Mouse (Mus musculus): ENCODE measurements around the gene Spata13.

The Spata13 gene

DNA sequence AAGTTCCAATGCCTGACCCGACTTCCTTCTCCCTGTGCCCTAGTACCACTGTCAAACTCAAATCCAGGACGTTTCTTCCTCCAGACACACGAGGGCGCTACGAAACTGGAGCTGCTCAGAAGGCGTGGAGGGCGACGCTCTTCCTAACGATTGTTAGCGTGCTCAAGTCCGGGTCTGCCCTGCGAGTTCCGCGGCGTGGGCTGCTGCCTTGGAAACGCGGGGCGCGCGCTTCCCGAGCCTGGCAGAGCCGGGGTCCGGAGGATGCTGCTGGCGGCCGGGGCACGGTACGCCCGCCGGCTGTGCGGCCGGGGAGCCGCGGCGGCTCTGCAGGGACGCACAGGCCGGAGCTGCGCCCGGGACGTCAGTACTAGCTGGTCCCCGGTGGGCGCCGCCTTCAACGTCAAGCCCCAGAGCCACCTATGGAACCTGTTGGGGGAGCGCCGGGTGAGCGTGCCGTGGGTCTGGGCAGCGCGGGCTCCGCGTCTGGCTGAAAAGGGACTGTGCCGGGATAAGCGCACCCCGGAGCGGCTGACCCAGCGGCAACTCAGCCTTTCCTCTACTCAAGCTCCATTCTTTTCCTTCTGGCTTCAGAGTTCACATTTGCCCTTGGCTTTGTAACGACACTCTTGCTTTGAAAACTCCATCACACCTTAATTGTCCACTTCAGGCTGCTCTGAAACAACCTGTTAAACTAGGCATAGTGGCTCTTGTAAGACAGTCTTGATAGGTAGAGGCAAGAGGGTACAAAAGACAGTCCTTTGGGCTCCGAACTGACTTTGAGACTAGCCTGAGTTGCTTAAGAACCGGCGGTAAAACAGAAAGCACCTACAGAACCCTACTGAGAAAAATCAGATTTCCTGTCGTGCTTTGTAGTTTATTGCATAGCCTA lies 150.9 kb downstream of the Spata13 start, which contains the start of gene Mipep:
TSS of gene Mipep (plus strand) at position 147 of the 889 bp plus-strand sequence.
- peak; percentile 82 to 85 for DNase-seq (ENCODE audit: low spot score in 2 of 2)

DNA sequence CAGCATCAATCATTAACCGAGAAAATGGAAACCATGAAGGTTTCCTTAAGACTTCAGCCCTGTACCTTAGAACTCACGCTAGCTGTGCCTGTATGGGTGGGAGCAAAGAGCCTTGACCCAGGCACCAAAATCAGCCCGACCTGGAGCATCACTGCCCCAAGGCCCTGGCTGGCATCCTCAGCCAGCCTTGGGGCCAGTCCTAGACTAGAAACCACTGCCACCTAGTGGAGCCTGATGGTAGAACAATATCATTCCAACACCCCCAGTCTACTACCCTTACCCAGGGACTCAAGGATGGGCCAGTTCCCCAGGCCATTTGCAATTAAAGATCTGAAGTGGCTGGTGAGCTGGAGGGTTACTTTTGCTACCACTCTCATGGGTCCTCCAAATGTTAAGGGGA lies 156.3 kb downstream of the Spata13 start:
- DNase-seq (ENCODE audit: low spot score in 2 of 2) = peak; percentile 35 to 51

GRCm38 (mm10) chr14:60796600-60797322 lies 163.0 kb downstream of the Spata13 start:
- DNase-seq (ENCODE audit: low spot score in 2 of 2) = no peak

DNA sequence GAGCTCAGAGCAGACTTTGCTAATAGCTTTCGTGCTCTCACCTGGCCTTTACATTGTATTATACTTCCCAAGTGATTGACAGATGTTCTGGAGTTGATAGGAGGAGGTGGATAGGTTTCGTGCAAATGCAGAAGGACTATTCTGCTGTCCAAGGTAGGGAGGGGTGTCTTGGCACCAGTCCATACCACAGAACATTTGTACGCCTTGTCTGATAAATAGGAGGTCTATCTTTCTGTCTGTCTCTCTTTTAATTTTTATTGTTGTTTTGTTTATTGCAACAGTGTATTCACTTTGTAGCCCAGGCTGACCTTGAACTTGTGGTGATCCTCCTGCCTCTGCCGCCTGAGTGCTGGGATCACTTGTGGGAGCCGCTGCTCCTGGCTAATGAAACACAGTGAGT lies 163.8 kb downstream of the Spata13 start:
- DNase-seq (ENCODE audit: low spot score in 2 of 2) = no peak

DNA sequence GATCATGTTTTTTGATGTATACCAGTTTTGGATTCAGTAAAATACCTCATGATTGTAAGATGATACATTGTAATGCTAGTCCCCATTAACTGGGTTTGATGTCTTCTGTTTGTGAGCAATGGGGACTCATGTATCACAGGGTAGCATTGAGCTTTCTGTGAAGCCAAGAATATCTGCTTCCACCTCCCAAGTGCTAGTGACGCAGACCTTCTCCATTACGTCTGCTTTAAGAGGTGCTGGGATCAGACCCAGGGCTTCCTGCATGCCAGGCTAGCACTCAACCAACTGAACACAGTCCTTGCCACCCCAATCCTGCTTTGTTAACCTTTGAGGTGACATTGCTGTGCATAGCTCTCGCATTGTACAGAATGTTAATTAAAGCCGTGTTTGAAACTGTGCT lies 164.9 kb downstream of the Spata13 start:
- no peak for DNase-seq (ENCODE audit: low spot score in 2 of 2)

DNA sequence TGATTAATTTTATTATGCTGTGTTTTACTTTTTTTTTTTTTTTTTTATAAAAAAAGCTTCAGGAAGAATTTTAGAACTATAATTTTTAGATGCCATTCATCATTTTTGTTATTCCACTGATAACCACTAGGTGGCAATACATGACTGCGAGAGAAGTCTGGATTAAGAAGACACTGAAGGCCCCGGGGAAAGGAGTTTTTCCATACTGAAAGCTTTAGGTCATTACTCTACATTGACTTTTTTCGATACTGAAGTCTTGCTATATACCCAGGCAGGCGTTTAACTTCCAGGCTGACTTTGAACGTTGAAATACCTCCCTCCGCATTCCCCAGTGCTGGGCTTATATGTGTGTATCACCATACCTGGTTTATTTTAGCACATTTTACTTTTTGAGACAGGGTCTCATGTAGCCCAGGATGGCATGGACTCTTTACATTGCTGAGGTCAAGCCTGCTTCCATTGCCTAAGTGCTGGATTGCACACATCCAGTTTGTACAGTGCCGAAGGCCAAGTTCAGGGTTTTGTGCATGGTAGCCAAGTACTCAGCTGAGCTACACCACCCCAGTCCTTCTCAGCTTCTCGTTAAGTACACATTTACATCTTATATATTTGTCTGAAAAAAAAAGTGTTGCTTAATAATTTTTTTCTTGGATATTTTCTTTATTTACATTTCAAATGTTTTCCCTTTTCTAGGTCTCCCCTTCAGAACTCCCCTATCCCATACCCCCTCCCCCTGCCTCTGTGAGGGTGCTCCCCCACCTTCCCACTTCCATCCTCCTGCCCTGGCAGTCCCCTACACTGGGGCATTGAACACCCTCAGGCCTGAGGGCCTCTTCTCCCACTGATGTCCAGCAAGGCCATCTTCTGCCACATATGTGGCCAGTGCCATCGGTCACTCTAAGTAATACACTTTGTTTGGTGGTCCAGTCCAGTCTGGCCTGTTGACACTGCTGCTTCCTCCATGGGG lies 166.2 kb downstream of the Spata13 start:
- DNase-seq (ENCODE audit: low spot score in 2 of 2) = peak in 1 of 2 experiments; percentile 22

- no peak for DNase-seq (ENCODE audit: low spot score in 2 of 2)
Observed at GRCm38 (mm10) chr14:60802026-60802425, 168.2 kb downstream of the Spata13 start.

DNA sequence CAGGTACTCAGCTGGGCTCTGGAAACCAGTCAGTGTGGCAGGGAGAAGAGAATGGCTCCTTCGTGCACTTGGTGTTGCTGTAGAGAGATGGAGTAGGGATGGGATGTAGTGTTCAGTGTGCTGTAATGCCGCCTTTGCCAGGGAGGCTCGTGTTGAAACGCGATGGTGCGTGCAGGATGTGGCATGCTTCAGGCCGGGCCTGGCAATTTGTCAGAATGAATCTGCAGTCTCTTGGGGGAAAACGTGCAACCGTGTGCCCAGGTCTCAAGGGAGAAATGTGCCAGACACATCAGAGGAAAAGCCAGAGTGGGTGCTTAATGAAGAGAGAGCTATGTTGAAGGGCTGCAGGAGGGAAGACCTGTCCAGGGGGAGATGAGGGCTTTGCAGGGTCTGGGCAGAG lies 171.2 kb downstream of the Spata13 start:
- no peak for DNase-seq (ENCODE audit: low spot score in 2 of 2)

- DNase-seq (ENCODE audit: low spot score in 2 of 2) = no peak
Observed at GRCm38 (mm10) chr14:60805871-60806270, 172.1 kb downstream of the Spata13 start.

DNA sequence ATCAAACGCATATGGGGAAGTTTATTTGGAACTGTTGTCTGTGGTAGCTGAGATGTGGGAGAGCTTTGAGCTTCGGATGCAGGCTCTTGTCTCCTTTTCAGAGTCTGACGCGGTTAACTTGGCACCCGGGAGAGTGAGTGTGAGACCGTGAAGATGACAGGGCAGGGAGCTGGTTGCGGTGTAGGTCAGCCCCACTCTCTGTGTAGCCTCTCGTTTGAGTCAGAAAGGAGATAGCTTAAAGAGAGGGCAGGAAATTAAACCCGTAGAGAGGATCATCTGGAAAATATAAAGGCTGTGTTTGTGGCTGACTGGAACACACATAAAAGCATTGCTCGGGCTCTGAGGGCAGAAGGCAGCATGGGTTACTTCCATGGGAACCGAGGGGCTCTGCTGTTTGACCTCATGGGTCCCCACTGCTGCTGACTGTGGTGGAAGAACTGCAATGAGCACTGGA lies 173.1 kb downstream of the Spata13 start:
- no peak for DNase-seq (ENCODE audit: low spot score in 2 of 2)

- no peak for DNase-seq (ENCODE audit: low spot score in 2 of 2)
Observed at GRCm38 (mm10) chr14:60809881-60810280, 176.1 kb downstream of the Spata13 start.

DNA sequence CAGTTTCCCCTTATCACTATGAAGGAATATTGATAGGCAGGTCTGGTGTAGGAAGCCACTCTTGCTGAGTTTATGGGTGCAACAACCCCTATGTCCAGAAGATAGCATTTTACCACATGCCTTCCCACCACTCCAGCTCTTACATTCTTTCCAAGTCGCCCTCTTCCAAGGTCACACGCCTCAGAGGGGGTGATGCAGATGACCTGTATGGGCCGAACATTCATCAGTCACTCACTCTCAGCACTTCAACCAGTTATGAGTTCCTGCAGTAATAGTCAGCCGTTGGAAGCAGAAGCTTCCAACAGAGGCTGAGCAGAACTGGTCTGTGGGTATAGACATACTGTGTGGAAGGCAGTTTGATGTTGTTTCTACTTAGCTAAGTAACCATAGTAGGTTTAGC lies 177.7 kb downstream of the Spata13 start:
- no peak for DNase-seq (ENCODE audit: low spot score in 2 of 2)

Data from spleen, postnatal 36 days (tissue).